Mouse (Mus musculus): ENCODE measurements around the gene Extl2. TPM values are rescaled to one million over a fixed set of nuclear protein-coding genes. Genes with fewer than 3 reads are reported as not detected.

Extl2 gene
- polyA plus RNA-seq, 1 experiment: 5.6 TPM

GRCm38 (mm10) chr3:115985183-115985892 is 21.9 kb upstream of the Extl2 start:
- TF ChIP-seq POLR2A (IDR thresholded peaks at IDR 0.05; ENCODE audit: control insufficient read depth, low read depth, low read length) (no peak), CTCF (IDR thresholded peaks at IDR 0.05; ENCODE audit: control insufficient read depth, insufficient read depth, insufficient replicate concordance, low read depth, low read length) (no peak)
- no peak overlapping the region for H3K4me3 ChIP-seq (ENCODE audit: control insufficient read depth, low read depth, low read length)
- no peaks in the 10 kb centered on the region for H3K27me3 ChIP-seq (ENCODE audit: control insufficient read depth, insufficient read depth, low read length)
- no peak overlapping the region for H3K27ac ChIP-seq (ENCODE audit: control insufficient read depth, insufficient read depth, low read depth, low read length)
- H3K36me3 ChIP-seq (ENCODE audit: control insufficient read depth, insufficient read depth, low read length): no peaks in the 10 kb centered on the region
- H3K4me1 ChIP-seq (ENCODE audit: control insufficient read depth, insufficient read depth, low read length): no peaks in the 10 kb centered on the region

DNA sequence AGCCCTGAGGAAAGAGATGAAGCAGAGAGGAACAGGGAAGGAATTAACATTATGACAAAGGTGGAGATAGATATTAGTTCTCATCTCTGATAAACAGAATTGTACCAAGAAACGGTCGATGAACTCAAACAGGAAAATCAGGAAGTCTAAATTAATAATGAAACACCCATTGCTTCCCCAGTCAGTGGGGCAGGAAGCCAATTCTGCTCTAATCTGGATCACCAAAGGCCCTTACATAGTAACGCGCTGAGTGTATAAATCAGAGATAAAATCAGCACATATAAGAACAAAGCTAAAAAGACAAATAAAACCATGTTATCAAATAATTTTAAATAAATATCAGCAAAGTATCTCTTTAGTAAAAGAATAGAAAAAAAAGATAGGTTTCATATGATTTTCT is 15.2 kb upstream of the Extl2 start:
- Histone ChIP-seq H3K27ac (ENCODE audit: control insufficient read depth, insufficient read depth, low read depth, low read length) (no peak overlapping the region), H3K4me3 (ENCODE audit: control insufficient read depth, low read depth, low read length) (no peak overlapping the region), H3K4me1 (ENCODE audit: control insufficient read depth, insufficient read depth, low read length) (no peaks in the 10 kb centered on the region), H3K27me3 (ENCODE audit: control insufficient read depth, insufficient read depth, low read length) (no peaks in the 10 kb centered on the region), H3K36me3 (ENCODE audit: control insufficient read depth, insufficient read depth, low read length) (no peaks in the 10 kb centered on the region)
- TF ChIP-seq CTCF (IDR thresholded peaks at IDR 0.05; ENCODE audit: control insufficient read depth, insufficient read depth, insufficient replicate concordance, low read depth, low read length) (no peak), POLR2A (IDR thresholded peaks at IDR 0.05; ENCODE audit: control insufficient read depth, low read depth, low read length) (no peak)

DNA sequence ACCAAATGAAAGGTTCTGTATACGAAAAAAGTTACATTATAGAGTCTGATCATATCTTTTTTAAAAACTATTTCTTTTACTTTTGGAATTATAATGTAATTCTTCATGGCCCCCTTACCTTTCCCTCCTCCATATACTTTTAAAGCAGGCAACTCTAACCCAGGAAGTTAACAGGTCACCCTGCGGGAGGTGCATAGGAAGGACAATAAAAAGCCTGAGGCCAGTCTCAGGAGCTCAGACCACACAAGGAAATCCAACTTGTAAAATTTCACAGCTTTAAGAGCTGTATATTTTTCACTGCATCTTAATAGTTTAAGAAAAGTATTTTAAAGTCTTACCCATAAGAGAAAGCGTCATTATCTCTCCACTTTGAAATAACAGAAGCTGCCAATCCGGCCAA is 14.7 kb upstream of the Extl2 start:
- no peak overlapping the region for H3K4me3 ChIP-seq (ENCODE audit: control insufficient read depth, low read depth, low read length)
- H3K27ac ChIP-seq (ENCODE audit: control insufficient read depth, insufficient read depth, low read depth, low read length): no peak overlapping the region
- TF ChIP-seq CTCF (IDR thresholded peaks at IDR 0.05; ENCODE audit: control insufficient read depth, insufficient read depth, insufficient replicate concordance, low read depth, low read length) (no peak), POLR2A (IDR thresholded peaks at IDR 0.05; ENCODE audit: control insufficient read depth, low read depth, low read length) (no peak)
- no peaks in the 10 kb centered on the region for H3K4me1 ChIP-seq (ENCODE audit: control insufficient read depth, insufficient read depth, low read length)
- H3K27me3 ChIP-seq (ENCODE audit: control insufficient read depth, insufficient read depth, low read length): no peaks in the 10 kb centered on the region
- H3K36me3 ChIP-seq (ENCODE audit: control insufficient read depth, insufficient read depth, low read length): no peaks in the 10 kb centered on the region

DNA sequence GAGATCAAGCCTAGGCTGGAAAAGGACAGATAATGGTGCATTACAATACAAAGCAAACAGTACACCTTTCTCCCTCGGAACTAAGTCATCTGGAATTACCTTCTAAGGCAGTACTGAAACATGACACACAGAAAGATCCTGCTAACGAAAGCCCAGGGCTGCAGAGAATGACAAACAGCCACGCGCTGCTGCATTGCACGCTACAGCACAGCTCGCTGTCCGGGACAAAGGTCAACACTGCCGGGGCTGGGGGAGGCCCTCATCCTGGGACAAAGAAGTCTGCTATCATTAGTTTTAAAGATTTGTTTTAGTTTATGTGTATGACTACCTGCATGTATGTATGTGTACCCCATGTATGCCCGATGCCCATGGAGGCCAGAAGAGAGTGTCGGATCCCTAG is 14.2 kb upstream of the Extl2 start:
- Histone ChIP-seq H3K27ac (ENCODE audit: control insufficient read depth, insufficient read depth, low read depth, low read length) (no peak overlapping the region), H3K36me3 (ENCODE audit: control insufficient read depth, insufficient read depth, low read length) (no peaks in the 10 kb centered on the region), H3K27me3 (ENCODE audit: control insufficient read depth, insufficient read depth, low read length) (no peaks in the 10 kb centered on the region), H3K4me1 (ENCODE audit: control insufficient read depth, insufficient read depth, low read length) (no peaks in the 10 kb centered on the region), H3K4me3 (ENCODE audit: control insufficient read depth, low read depth, low read length) (no peak overlapping the region)
- TF ChIP-seq CTCF (IDR thresholded peaks at IDR 0.05; ENCODE audit: control insufficient read depth, insufficient read depth, insufficient replicate concordance, low read depth, low read length) (no peak), POLR2A (IDR thresholded peaks at IDR 0.05; ENCODE audit: control insufficient read depth, low read depth, low read length) (no peak)

DNA sequence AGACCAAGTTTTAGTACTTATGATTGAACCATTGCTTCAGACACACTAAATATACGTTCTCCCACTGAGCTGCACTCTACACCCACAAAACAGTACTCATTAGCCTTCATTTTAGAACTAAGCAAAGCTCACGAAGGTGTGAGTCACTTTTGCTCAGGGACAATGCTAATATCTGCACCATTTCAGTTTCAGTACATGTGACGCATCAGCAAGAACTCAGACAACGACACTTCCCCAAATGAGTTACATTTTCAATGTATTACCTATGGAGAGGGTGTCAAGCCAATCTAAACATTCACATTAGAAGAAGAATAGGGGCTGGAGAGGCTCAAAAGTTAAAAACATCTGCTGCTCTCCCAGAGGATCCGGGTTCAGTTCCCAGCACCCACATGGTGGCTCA is 10.3 kb upstream of the Extl2 start:
- Histone ChIP-seq H3K36me3 (ENCODE audit: control insufficient read depth, insufficient read depth, low read length) (no peaks in the 10 kb centered on the region), H3K4me3 (ENCODE audit: control insufficient read depth, low read depth, low read length) (no peak overlapping the region), H3K4me1 (ENCODE audit: control insufficient read depth, insufficient read depth, low read length) (no peaks in the 10 kb centered on the region), H3K27ac (ENCODE audit: control insufficient read depth, insufficient read depth, low read depth, low read length) (no peak overlapping the region), H3K27me3 (ENCODE audit: control insufficient read depth, insufficient read depth, low read length) (no peaks in the 10 kb centered on the region)
- TF ChIP-seq POLR2A (IDR thresholded peaks at IDR 0.05; ENCODE audit: control insufficient read depth, low read depth, low read length) (no peak), CTCF (IDR thresholded peaks at IDR 0.05; ENCODE audit: control insufficient read depth, insufficient read depth, insufficient replicate concordance, low read depth, low read length) (no peak)

GRCm38 (mm10) chr3:116006284-116006977 is 831 bp upstream of the Extl2 start:
- no peaks in the 10 kb centered on the region for H3K27me3 ChIP-seq (ENCODE audit: control insufficient read depth, insufficient read depth, low read length)
- no peaks in the 10 kb centered on the region for H3K36me3 ChIP-seq (ENCODE audit: control insufficient read depth, insufficient read depth, low read length)
- peak overlapping the region; percentile 82 for H3K4me3 ChIP-seq (ENCODE audit: control insufficient read depth, low read depth, low read length)
- TF ChIP-seq CTCF (IDR thresholded peaks at IDR 0.05; ENCODE audit: control insufficient read depth, insufficient read depth, insufficient replicate concordance, low read depth, low read length): no peak
- no peak for TF ChIP-seq POLR2A (IDR thresholded peaks at IDR 0.05; ENCODE audit: control insufficient read depth, low read depth, low read length)
- peaks cover 4% of the 10 kb centered on the region for H3K4me1 ChIP-seq (ENCODE audit: control insufficient read depth, insufficient read depth, low read length)
- no peak overlapping the region for H3K27ac ChIP-seq (ENCODE audit: control insufficient read depth, insufficient read depth, low read depth, low read length)

- H3K27ac ChIP-seq (ENCODE audit: control insufficient read depth, insufficient read depth, low read depth, low read length): peak overlapping the region; percentile 90
- H3K4me1 ChIP-seq (ENCODE audit: control insufficient read depth, insufficient read depth, low read length): peaks cover 4% of the 10 kb centered on the region
- no peaks in the 10 kb centered on the region for H3K27me3 ChIP-seq (ENCODE audit: control insufficient read depth, insufficient read depth, low read length)
- peak overlapping the region; percentile 96 for H3K4me3 ChIP-seq (ENCODE audit: control insufficient read depth, low read depth, low read length)
- TF ChIP-seq POLR2A (IDR thresholded peaks at IDR 0.05; ENCODE audit: control insufficient read depth, low read depth, low read length) (no peak), CTCF (IDR thresholded peaks at IDR 0.05; ENCODE audit: control insufficient read depth, insufficient read depth, insufficient replicate concordance, low read depth, low read length) (no peak)
- H3K36me3 ChIP-seq (ENCODE audit: control insufficient read depth, insufficient read depth, low read length): no peaks in the 10 kb centered on the region
Observed at GRCm38 (mm10) chr3:116007941-116008440, 729 bp downstream of the Extl2 start.

Measured in testis, adult 2 months (tissue).